Mouse (Mus musculus) cortical plate, adult 2 months (tissue): Measurements from ENCODE around the gene Tpd52l2. TPM values are rescaled to one million over a fixed set of nuclear protein-coding genes. Genes with fewer than 3 reads are reported as not detected.
A peak's percentile ranks its signal among the peaks of the same experiment; 100 is the strongest.

Experiments used
- H3K27ac ChIP-seq: fragments of 200-500 bp; 2 replicates; pipeline ENCODE4 v1.5.1; 2012; ENCODE audit warnings: low read length, control low read depth, inconsistent platforms; ENCODE audit not compliant: insufficient read depth
- H3K4me1 ChIP-seq: fragments of 200-500 bp; 2 replicates; pipeline ENCODE4 v1.6.1; 2011; ENCODE audit warnings: low read length; ENCODE audit not compliant: control insufficient read depth, insufficient read depth
- H3K4me3 ChIP-seq: fragments of 200-500 bp; 2 replicates; pipeline ENCODE4 v1.5.1; 2011; ENCODE audit warnings: mild to moderate bottlenecking, low read length, control low read depth; ENCODE audit not compliant: insufficient read depth
- CTCF ChIP-seq: fragments of 200-500 bp; IDR thresholded peaks from 2 replicates; pipeline ENCODE4 v1.5.1; 2011; ENCODE audit warnings: mild to moderate bottlenecking, control low read depth, low read length; ENCODE audit not compliant: insufficient read depth; ENCODE audit errors: extremely low read depth
- POLR2A ChIP-seq: fragments of 200-500 bp; IDR thresholded peaks from 2 replicates; pipeline ENCODE4 v1.6.1; 2011; ENCODE audit warnings: mild to moderate bottlenecking, low read length, control low read depth; ENCODE audit not compliant: insufficient read depth; ENCODE audit errors: extremely low read depth
- polyA plus RNA-seq: library from polyadenylated mRNA; depleted of rRNA; stranded (reverse); fragments of >200 nt; gene quantifications from 2 replicates; pipeline ENCODE4 v1.2.3, GENCODE M21; 2012

Tpd52l2 gene
- polyA plus RNA-seq, 1 experiment, result 120 TPM

DNA sequence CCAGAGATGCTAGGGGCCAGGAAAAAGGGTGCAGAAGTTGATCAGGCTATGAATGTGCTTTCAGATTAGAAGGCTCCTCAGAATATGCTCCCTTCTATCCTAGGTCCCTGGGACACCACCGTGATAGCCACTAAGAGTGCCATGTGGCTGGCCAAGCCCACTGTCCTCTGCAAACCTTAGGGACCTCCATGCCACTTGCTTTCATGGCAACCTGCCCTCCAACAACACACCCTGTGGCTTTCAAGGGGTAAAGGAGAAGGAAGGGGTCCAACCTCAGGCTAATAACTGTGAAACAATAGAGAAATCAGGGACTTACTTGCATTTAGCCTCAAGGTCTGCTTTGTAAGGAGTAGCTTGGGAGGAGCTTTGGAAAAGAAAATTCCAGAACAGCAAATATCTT lies 34.3 kb upstream of the Tpd52l2 start:
- Histone ChIP-seq H3K4me1 (no peaks in the 10 kb centered on the region), H3K4me3 (no peak overlapping the region), H3K27ac (no peak overlapping the region)
- TF ChIP-seq POLR2A (no peak), CTCF (no peak)

DNA sequence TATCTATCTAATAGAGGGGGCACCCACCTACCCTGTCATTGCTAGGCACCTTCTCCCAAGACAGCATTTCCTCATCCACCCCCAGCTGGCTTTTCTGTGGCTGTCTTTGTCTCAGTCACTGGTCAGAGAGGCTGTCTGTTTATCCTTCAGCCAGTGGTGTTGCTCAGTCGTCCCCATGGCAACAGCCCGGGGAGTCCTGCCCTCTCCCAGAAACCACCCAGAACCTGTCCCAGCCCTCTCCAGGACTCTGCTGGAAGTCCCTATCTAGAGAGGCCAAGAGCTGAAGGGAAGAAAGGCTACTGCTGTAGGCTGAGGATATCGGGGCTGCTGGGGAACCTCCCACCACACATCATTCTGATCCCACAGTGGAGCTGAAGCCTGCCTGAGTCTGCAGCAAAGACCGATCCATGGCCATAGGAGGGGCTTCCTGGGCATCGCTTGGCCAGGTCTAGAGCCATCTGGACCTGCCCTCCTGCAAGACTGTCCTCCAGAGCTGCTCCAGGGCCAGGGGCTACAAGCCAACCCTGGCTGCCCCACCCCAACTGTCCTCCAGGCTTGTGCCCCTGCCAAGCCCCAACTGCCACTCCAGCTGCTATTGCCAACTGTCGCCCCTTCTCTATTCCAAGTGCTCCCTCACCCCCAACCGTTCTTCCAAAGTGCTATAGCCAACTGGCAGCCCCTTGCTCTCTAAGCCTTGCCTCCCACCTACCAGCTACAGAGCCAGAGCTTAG lies 33.8 kb upstream of the Tpd52l2 start:
- no peak overlapping the region for H3K4me3 ChIP-seq
- no peaks in the 10 kb centered on the region for H3K4me1 ChIP-seq
- no peak overlapping the region for H3K27ac ChIP-seq

DNA sequence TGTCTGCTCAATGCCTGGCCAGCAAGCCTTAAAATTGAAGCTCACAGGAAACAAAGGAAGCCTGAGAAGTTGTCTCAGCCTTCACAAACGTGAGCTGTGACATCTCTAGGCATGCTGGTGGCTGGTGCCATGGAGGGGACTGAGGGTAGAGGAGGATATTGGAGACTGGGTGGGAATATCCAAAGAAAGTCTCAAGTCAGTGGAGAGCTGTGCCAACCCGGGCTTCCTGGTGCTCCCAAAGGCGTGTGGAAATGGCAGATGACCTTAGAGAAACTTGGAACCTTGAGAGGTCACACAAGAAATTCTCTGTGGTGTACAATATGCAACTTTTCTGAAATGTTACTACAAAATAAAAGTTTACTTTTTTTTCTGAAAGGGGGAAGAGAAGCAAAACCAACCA lies 31.5 kb upstream of the Tpd52l2 start:
- no peaks in the 10 kb centered on the region for H3K4me1 ChIP-seq
- TF ChIP-seq CTCF (no peak), POLR2A (no peak)
- no peak overlapping the region for H3K4me3 ChIP-seq
- H3K27ac ChIP-seq, result no peak overlapping the region

More for the DNA sequence above, 33.8 kb upstream of the Tpd52l2 start:
- TF ChIP-seq POLR2A, result no peak

DNA sequence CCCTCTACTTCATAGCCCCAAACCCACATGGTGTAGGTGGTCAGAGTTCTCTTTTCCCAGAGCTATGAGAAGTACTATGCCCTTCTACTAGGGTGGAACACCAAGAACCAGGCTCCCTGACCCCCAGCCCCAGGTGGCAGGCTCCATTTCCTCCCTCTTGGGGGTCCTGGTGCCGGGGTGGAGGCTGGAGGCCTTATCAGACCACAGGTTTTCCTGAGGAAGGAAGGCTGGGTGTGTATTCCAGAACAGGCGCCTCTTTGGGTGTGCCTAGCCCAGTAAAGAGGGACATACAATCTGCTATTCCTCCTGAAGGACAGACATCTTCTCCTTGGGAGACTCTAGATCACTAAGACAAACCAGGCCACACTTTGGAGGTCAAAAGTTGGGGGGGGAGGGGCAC lies 26.7 kb upstream of the Tpd52l2 start:
- Histone ChIP-seq H3K4me1 (0 out of 2 replicates have a peak, but pooled peaks cover 1% of the 10 kb centered on the region), H3K4me3 (no peak overlapping the region), H3K27ac (peak overlapping the region; percentile 6; the same call in 1 of the 2 replicates)
- TF ChIP-seq POLR2A, result no peak
- TF ChIP-seq CTCF, result no peak

DNA sequence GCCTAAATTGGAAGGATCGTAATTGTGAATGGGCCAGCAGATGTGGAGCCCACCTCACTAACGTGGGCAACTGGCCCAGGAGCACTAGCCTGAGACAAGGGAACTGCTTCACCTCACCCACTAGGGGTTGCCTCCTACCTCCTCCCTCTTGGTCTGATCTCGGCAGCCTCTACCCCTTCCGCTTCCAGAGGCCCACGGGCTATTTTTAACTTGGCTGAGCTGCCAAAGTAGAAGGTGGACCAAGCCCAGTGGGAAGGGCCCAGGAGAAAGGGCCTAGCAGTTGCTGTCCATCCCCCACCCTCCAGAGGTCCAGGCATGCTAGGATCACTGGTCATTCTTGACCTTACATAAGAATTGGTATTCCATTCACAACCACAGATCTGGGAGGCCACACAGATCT lies 25.7 kb upstream of the Tpd52l2 start:
- no peak for TF ChIP-seq CTCF
- no peak for TF ChIP-seq POLR2A
- H3K27ac ChIP-seq, result peak overlapping the region; percentile 20; the same call in 1 of the 2 replicates

DNA sequence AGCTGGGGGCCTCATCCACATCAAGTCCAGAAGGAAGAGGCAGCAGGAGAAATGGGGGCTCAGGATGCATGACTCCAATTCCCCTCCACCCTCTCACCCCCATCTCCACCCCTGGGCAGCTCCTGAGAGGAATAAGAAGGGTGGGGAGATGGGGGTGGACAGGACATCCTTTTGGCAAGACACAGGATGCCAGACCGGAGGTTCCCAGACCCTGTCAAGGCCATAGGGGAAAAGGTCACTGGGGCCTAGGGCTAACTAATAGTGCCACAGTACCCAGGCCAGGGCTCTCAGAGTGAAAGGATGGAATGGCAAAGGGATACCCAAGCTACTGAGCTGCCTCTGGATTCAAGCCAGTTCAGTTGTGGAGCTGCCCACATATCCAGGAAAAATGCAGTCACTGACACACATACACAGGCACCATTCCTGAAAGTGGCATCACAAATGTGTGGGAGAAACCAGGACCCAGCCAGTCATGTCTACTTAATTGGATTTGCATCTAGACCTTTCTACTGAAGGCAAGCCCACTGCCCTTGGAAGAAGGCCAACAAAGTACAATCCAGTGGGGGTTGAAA lies 24.6 kb upstream of the Tpd52l2 start:
- TF ChIP-seq POLR2A (no peak), CTCF (no peak)
- H3K4me3 ChIP-seq, result no peak overlapping the region
- 0 out of 2 replicates have a peak, but pooled peaks cover 1% of the 10 kb centered on the region for H3K4me1 ChIP-seq
- H3K27ac ChIP-seq, result 0 out of 2 replicates have a peak overlapping the region, but pooled peaks have one; percentile 8

More for the DNA sequence above, 25.7 kb upstream of the Tpd52l2 start:
- Histone ChIP-seq H3K4me1 (0 out of 2 replicates have a peak, but pooled peaks cover 1% of the 10 kb centered on the region), H3K4me3 (no peak overlapping the region)

DNA sequence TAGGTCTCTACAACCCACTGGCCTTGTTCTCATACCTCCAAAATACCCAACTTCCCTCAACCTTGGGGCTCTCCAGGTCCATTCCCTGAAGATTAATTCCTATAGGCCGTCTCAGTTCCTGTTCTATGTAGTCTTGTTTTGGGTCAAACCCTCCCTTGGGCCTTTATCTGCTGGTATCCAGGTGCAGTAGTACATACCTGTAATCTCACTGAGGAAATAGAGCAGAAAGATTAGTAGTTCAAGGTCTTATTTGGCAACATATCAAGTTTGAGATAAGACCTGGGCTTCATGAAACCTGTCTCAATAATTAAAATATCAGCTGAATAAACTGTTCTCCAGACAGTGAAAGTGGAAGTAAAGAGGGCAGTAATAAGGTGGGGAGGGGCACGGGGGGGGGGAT lies 13.8 kb upstream of the Tpd52l2 start:
- H3K4me1 ChIP-seq, result no peaks in the 10 kb centered on the region
- H3K27ac ChIP-seq, result no peak overlapping the region
- no peak for TF ChIP-seq CTCF
- no peak for TF ChIP-seq POLR2A
- no peak overlapping the region for H3K4me3 ChIP-seq

DNA sequence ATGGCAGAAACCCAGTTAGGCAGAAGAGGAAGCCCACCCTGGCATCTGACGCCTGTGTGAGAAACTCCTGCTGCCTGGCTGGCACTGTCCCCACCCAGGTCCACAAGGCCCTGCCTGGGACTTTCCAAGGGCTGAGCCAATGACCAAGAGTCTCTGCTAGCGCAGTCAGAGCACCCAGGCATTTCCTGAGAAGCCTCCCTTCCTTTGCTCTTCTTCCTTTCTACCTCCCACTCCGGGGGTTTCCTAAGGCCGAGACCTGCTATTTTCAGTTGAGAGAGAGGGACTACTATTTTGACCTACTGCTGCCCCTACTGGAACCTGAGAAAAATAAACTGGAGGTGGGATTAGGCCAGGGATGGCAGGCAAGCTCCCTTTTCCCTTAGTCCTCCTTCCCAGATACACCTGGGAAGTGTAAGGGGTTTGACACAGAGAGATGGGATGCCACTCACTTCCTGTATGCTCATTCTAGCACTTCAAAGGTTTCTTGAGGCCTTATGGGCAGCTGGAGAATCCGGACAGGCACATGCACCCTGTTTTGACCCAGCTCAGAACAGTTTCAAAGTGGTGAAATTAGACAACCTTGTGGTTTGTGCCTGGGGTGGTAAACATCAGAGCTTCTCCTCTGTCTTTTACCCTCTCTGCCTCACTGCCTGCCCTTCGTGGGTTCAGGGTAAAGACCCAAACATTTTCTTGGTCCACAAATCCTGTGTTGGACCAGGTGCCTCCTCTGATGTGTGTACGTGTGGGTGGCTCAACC lies 13.2 kb upstream of the Tpd52l2 start:
- TF ChIP-seq POLR2A, result no peak
- TF ChIP-seq CTCF, result no peak
- H3K27ac ChIP-seq, result no peak overlapping the region
- no peak overlapping the region for H3K4me3 ChIP-seq
- H3K4me1 ChIP-seq, result no peaks in the 10 kb centered on the region

DNA sequence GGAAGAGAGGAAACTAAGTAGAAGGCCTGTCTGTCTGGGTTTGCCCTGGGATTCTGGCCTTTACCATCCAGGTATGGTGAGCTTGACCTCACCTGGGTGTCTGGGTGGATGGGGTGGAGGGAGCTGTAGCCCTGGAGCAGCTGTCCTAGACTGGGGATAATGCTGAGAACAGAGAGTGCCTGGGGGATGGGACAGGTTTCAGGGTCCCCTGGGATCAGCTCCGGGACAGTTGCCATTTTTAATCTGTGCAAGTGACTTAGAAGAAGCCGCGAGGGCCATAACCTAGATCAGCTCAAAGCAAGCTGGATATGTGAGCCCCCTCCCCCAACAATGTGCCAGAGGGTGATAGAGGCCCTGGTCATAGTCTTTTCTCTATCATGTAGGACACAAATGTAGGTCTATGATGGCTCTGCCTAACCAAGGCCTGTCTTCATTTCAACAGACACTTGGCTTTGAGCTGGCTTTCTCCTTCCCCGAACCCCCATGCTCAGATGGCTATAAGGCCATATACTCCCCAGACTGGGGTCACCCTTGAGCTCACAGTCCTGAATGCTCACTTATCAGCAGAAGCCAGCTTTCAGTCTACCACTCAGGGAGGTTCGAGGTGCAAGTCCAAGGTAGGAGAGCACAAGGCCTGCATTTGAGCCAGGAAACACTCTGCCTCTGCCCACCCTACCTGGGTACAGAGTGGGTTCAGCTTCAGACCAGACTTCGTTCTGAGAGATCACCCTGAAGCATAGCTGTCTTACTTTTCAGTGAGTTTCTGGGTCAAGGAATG lies 12.3 kb upstream of the Tpd52l2 start:
- H3K27ac ChIP-seq, result no peak overlapping the region
- H3K4me3 ChIP-seq, result no peak overlapping the region
- no peaks in the 10 kb centered on the region for H3K4me1 ChIP-seq
- no peak for TF ChIP-seq POLR2A
- no peak for TF ChIP-seq CTCF
